Mouse (Mus musculus): ENCODE measurements around the gene Adgrf2. TPM values are rescaled to one million over a fixed set of nuclear protein-coding genes. Genes with fewer than 3 reads are reported as not detected.

Gene Adgrf2
- polyA plus RNA-seq, 1 experiment from 2014 or later = 0.05 TPM

GRCm38 (mm10) chr17:42714991-42715390, 27.0 kb downstream of the Adgrf2 start:
- H3K27me3 ChIP-seq = no peaks in the 10 kb centered on the region
- 91% methylated on average over 7 of the region's 7 CpGs for WGBS

GRCm38 (mm10) chr17:42710717-42711116, 31.3 kb downstream of the Adgrf2 start:
- ATAC-seq (replicated peaks; ENCODE audit: insufficient number of reproducible peaks, insufficient read depth, low FRiP score, low read depth) = no peak
- Histone ChIP-seq H3K4me1 (replicated peaks) (no peaks in the 10 kb centered on the region), H3K4me3 (no peak overlapping the region), H3K4me2 (no peak overlapping the region), H3K9me3 (replicated peaks) (no peaks in the 10 kb centered on the region), H3K9ac (no peak overlapping the region), H3K27me3 (no peaks in the 10 kb centered on the region), H3K27ac (no peak overlapping the region), H3K36me3 (no peaks in the 10 kb centered on the region)
- 83% methylated on average over 7 of the region's 7 CpGs for WGBS

More at GRCm38 (mm10) chr17:42714991-42715390, 27.0 kb downstream of the Adgrf2 start:
- ATAC-seq (replicated peaks; ENCODE audit: insufficient number of reproducible peaks, insufficient read depth, low FRiP score, low read depth) = no peak
- H3K9ac ChIP-seq = no peak overlapping the region
- H3K4me2 ChIP-seq = no peak overlapping the region
- H3K27ac ChIP-seq = no peak overlapping the region
- H3K4me3 ChIP-seq = no peak overlapping the region
- H3K4me1 ChIP-seq (replicated peaks) = no peaks in the 10 kb centered on the region
- H3K9me3 ChIP-seq (replicated peaks) = no peaks in the 10 kb centered on the region
- H3K36me3 ChIP-seq = no peaks in the 10 kb centered on the region

DNA sequence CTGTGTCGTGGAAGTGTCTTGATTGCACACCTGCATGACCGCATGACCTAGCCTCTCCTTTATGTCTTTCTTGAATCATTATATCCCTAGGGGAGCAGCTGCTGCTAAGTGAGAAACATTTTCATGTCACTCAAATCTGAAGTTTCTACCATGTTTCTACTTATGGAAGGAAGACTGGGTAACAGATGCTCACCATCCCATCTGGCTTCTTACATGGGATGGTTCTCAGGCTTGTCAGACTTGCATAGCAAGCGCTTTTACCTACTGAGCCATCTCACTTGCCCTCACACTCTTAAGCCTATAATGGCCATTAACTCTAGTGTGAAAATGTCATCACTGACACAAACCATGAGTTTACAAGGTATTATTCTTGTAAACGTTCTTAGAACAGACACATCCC, 36.4 kb downstream of the Adgrf2 start:
- Histone ChIP-seq H3K4me1 (replicated peaks) (no peaks in the 10 kb centered on the region), H3K27me3 (no peaks in the 10 kb centered on the region), H3K9me3 (replicated peaks) (no peaks in the 10 kb centered on the region), H3K4me3 (no peak overlapping the region), H3K27ac (no peak overlapping the region), H3K9ac (no peak overlapping the region), H3K36me3 (no peaks in the 10 kb centered on the region), H3K4me2 (no peak overlapping the region)
- WGBS = 74% methylated on average over 4 of the region's 4 CpGs
- no peak for ATAC-seq (replicated peaks; ENCODE audit: insufficient number of reproducible peaks, insufficient read depth, low FRiP score, low read depth)

GRCm38 (mm10) chr17:42702198-42702597, 39.8 kb downstream of the Adgrf2 start:
- Histone ChIP-seq H3K9ac (no peak overlapping the region), H3K9me3 (replicated peaks) (no peaks in the 10 kb centered on the region), H3K27me3 (no peaks in the 10 kb centered on the region), H3K4me1 (replicated peaks) (no peaks in the 10 kb centered on the region), H3K4me3 (no peak overlapping the region), H3K4me2 (no peak overlapping the region), H3K36me3 (no peaks in the 10 kb centered on the region), H3K27ac (no peak overlapping the region)
- no peak for ATAC-seq (replicated peaks; ENCODE audit: insufficient number of reproducible peaks, insufficient read depth, low FRiP score, low read depth)
- WGBS = 84% methylated on average over 9 of the region's 9 CpGs

DNA sequence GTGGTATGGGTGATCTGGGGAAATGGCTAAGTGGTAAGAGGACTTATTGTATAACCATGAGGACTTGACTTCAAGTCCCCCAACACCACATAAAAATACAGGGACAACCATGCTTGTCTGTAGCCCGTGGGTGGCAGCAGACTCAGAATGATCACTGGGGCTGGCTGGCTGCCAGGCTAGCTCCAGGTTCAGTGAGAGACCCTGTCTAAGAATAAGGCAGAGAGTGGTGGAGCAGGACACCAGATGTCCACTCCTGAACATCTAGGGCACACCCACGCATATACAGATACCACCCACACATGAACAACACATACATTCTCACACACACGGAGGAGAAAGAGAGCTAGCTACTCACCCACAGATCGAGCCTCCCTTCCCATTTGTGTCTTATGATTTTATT, 47.2 kb downstream of the Adgrf2 start:
- Histone ChIP-seq H3K27ac (no peak overlapping the region), H3K36me3 (no peaks in the 10 kb centered on the region), H3K9ac (no peak overlapping the region), H3K4me2 (no peak overlapping the region), H3K9me3 (replicated peaks) (no peaks in the 10 kb centered on the region), H3K4me1 (replicated peaks) (no peaks in the 10 kb centered on the region), H3K4me3 (no peak overlapping the region), H3K27me3 (no peaks in the 10 kb centered on the region)
- no peak for ATAC-seq (replicated peaks; ENCODE audit: insufficient number of reproducible peaks, insufficient read depth, low FRiP score, low read depth)
- 71% methylated on average over 4 of the region's 4 CpGs for WGBS

DNA sequence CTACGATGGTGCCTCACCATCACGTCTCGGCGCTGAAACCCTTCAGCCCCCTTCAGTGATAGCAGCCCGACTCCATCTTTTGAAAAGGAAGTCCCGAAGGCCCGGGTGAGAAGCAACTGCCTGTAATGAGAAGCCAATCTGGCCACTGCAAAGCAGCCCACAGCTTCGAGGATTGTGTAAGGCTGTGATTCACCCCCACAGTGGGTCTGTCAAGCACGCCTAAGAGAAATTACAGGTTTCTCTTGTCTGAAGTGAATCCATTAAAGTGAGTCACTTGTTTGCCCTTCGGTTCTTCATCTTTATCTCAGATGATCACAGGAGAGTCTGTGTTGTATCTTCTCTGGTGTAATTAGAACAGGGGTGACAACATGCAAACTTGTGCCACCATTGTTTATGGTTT, 49.8 kb downstream of the Adgrf2 start, which contains the start of gene Adgrf4:
Adgrf4 (minus strand) TSS at position 149 of the 400 bp plus-strand sequence.
- no peaks in the 10 kb centered on the region for H3K27me3 ChIP-seq

GRCm38 (mm10) chr17:42690531-42690930, 51.4 kb downstream of the Adgrf2 start:
- Histone ChIP-seq H3K27ac (no peak overlapping the region), H3K9me3 (replicated peaks) (no peaks in the 10 kb centered on the region), H3K4me1 (replicated peaks) (no peaks in the 10 kb centered on the region), H3K36me3 (no peaks in the 10 kb centered on the region), H3K4me3 (no peak overlapping the region), H3K27me3 (no peaks in the 10 kb centered on the region), H3K4me2 (no peak overlapping the region), H3K9ac (no peak overlapping the region)
- ATAC-seq (replicated peaks; ENCODE audit: insufficient number of reproducible peaks, insufficient read depth, low FRiP score, low read depth) = no peak
- WGBS = 82% methylated on average over 8 of the region's 8 CpGs

More for the DNA sequence above, 49.8 kb downstream of the Adgrf2 start, which contains the start of gene Adgrf4:
- Histone ChIP-seq H3K9me3 (replicated peaks) (no peaks in the 10 kb centered on the region), H3K27ac (no peak within 1 kb of the TSS), H3K9ac (no peak within 1 kb of the TSS), H3K36me3 (no peaks in the 10 kb centered on the region), H3K4me3 (no peak within 1 kb of the TSS), H3K4me2 (no peak within 1 kb of the TSS), H3K4me1 (replicated peaks) (no peaks in the 10 kb centered on the region)
- ATAC-seq (replicated peaks; ENCODE audit: insufficient number of reproducible peaks, insufficient read depth, low FRiP score, low read depth) = no peak
- WGBS = 57% methylated on average over 10 of the region's 10 CpGs

Other genes starting within 250 kb of the Adgrf2 start
- gene Opn5, start 130.8 kb downstream of the Adgrf2 start, polyA plus RNA-seq (2015; fragmentation: Nextera tagmentation; extraction: Ambion mirVana) = not detected in 2 replicates
- 0.04 TPM in 1 of 2 replicates, not detected in the other for gene Adgrf4, start 49.9 kb downstream of the Adgrf2 start, polyA plus RNA-seq (2015; fragmentation: Nextera tagmentation; extraction: Ambion mirVana)
- 16.7 and 18.1 TPM in 2 replicates for gene Cd2ap, start 134.5 kb upstream of the Adgrf2 start, polyA plus RNA-seq (2015; fragmentation: Nextera tagmentation; extraction: Ambion mirVana)